Mouse (Mus musculus): ENCODE results near the gene Gys2. TPM values are rescaled to one million over a fixed set of nuclear protein-coding genes. Genes with fewer than 3 reads are reported as not detected.
"Not testable (repeated sequence)": the region's sequence is repeated elsewhere in the genome, so short reads cannot be mapped to it uniquely, and the experiment has no call there.

Gys2 gene
- under 1 TPM in 1 of 2 experiments, not detected in 1; 0.08 TPM for total RNA-seq (2021)

DNA sequence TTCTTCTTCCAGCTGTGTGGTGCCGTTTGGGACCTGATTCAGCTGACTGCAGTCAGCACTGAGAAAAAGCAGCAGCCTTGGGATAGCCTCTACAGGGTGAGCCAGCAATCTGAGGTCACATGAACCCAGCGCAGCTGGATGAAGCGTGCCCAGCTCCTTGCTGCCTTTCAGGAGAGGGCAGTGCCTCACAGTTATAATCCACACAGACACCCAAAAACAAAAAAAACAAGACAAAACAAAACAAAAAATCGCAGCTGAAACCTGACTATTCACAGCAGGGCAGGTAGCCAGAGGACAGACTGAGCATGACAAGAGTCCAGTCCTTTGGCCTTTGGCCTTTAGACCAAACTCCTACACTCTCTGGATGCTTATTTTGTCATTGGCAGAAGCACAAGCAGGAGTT lies at the start of gene Gys2:
Gys2 (minus strand) TSS at position 309 of the 403 bp plus-strand sequence.
- intact Hi-C loops (cut with DNase I) = no loop called here
- DNase-seq (ENCODE audit: low spot score) = no peak

GRCm38 (mm10) chr6:142521591-142522110 lies 48.7 kb upstream of the Gys2 start:
- intact Hi-C loops (cut with DNase I) = no loop called here

GRCm38 (mm10) chr6:142519110-142519509 lies 46.2 kb upstream of the Gys2 start:
- intact Hi-C loops (cut with DNase I) = loop anchor here (5.0 to 10.0 kb wide), 3 partner anchors 132 to 1034 kb away; partner anchors contain the start of genes Golt1b and Recql
- DNase-seq (ENCODE audit: low spot score) = no peak

More at GRCm38 (mm10) chr6:142521591-142522110, 48.7 kb upstream of the Gys2 start:
- no peak for DNase-seq (ENCODE audit: low spot score)

- intact Hi-C loops (cut with DNase I) = loop anchor here (2.0 to 10.0 kb wide), 4 partner anchors 39 to 1031 kb away; partner anchors contain the start of genes Golt1b and Recql
Measured at GRCm38 (mm10) chr6:142515379-142515778, 42.5 kb upstream of the Gys2 start.

DNA sequence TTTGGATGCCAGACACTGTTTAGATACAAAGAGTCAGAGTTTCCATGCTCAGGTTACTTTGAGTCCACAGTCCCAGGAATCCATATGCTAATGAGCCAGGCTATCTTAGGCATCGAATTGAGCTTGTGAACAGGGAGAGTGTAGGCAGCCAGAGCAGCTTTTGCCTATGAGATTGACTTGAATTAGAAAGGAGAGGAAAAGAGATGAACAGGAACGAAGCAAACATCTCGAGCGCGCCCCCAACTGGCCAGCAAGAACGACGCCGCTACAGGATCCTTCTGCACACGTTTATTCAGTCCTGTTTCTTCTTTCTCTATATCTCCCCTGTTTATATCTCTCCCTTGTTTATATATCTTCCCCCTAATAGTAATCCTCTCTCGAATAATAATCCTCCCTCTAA lies 42.0 kb upstream of the Gys2 start:
- intact Hi-C loops (cut with DNase I) = loop anchor here (2.0 to 10.0 kb wide), 4 partner anchors 38 to 1030 kb away; partner anchors contain the start of genes Golt1b and Recql
- no peak for DNase-seq (ENCODE audit: low spot score)

More at GRCm38 (mm10) chr6:142515379-142515778, 42.5 kb upstream of the Gys2 start:
- not testable (repeated sequence) for DNase-seq (ENCODE audit: low spot score)

- no peak for DNase-seq (ENCODE audit: low spot score)
- intact Hi-C loops (cut with DNase I) = loop anchor here (10.0 kb wide), 1 partner anchor 1028 kb away; no protein-coding TSS in a partner anchor
Measured at GRCm38 (mm10) chr6:142512902-142513301, 40.0 kb upstream of the Gys2 start.

DNA sequence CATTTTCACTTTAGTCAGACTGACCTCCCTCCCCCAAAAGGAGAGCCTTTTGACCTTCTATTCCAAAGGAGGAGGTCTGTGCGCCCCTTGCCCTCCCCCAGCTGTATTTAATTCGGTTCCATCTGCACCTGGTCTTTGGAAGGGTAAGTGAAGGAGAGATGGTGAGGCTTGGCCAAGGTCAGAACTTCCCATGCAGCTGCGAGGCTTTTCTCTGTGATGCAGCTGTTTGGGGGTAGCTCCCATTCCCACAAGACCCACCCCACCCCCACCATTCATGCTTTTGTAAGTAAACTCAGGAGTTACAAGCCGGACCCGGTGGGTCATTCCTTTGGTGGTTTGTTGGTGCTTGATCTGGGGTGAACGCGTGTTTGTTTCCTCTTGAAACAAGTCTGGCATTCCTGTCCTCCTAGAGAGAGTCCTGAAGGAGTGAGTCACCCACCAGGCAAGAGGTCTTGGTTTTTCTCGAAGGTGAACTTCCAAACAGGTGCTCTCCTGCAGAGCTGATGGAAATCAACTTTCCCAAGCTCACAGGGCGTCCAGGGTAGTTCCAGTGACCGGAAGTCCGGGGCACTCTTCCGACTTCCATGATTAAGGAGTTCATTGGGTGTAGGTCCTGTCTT lies 38.7 kb upstream of the Gys2 start:
- intact Hi-C loops (cut with DNase I) = loop anchor here (10.0 kb wide), 1 partner anchor 1027 kb away; no protein-coding TSS in a partner anchor
- DNase-seq (ENCODE audit: low spot score) = no peak

DNA sequence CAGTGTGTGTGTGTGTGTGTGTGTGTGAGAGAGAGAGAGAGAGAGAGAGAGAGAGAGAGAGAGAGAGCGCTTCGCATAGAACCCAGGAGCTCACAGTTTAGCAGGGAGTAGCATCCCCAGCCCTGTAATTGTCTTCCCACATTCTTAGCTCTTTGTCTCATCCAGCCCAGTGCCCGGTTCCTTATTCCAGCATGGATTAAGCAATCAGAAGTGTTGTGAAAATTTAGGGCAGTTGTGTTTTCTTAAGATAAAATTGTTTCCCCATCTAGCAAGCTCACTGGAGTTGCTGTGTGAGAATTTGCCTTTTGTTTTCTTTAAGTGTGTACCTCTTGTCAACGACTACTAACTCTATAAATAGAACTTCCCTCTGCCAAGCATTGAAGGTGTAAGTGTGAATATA lies 35.8 kb upstream of the Gys2 start:
- intact Hi-C loops (cut with DNase I) = loop anchor here (5.0 kb wide), 1 partner anchor 161 kb away; the partner anchor contains the start of gene Pyroxd1
- DNase-seq (ENCODE audit: low spot score) = no peak

GRCm38 (mm10) chr6:142507785-142508162 lies 34.9 kb upstream of the Gys2 start, which contains the start of gene Ldhb:
Gene Ldhb (minus strand): TSS chr6:142507957.
- intact Hi-C loops (cut with DNase I) = loop anchor here (5.0 kb wide), 1 partner anchor 160 kb away; the partner anchor contains the start of gene Pyroxd1
- peak; percentile 83 for DNase-seq (ENCODE audit: low spot score)

- intact Hi-C loops (cut with DNase I) = loop anchor here (5.0 kb wide), 1 partner anchor 160 kb away; the partner anchor contains the start of gene Pyroxd1
- DNase-seq (ENCODE audit: low spot score) = no peak
Measured at GRCm38 (mm10) chr6:142507033-142507784, 34.3 kb upstream of the Gys2 start.

GRCm38 (mm10) chr6:142506338-142507032 lies 33.6 kb upstream of the Gys2 start:
- no peak for DNase-seq (ENCODE audit: low spot score)
- intact Hi-C loops (cut with DNase I) = loop anchor here (5.0 kb wide), 1 partner anchor 159 kb away; the partner anchor contains the start of gene Pyroxd1

DNA sequence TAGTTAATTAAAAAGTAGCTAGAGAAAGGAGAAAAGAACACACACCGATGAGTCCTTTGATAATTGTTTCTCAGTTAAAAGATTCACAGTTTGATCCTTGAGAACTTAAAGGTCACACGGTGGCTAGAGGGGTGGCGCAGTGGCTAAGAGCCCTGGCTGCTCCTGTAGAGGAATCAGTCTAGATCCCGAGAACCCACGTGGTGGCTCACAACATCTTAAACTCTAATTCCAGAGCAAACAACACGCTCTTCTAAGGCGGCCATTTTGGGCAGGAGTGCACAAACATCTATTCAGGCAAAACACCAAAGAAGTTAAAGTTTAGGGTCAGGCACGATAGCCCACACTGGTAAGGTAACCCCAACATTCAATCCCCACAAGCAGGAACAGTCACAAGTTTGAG lies 30.7 kb upstream of the Gys2 start:
- intact Hi-C loops (cut with DNase I) = no loop called here

DNA sequence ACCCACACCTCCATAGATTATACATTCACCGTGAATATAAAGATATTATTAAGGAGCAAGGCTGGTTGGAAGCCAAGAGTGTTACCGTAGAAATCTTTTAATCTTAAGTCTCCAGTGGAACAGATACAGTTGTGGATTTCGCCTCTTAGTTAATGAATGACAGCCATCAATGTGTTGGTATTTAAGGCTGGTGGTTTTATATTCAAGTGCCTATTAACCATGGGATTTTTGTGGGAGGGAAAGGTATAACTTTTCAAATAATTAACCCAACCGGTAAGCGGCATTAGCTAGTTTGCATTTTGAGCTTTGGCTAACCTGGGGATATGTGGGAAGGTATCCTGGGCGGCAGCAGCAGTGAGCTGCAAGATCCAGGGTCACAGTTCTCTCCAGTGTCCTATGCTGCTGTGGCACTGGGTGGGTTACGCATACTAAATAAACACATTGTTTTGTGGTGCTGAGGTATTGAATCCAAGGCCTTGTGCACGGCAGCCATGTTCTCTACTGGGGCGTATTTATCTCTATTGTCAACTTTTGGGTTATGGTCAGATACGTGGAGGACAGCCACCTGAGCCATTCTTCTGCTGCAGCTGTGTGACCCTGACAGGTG lies 29.7 kb upstream of the Gys2 start:
- intact Hi-C loops (cut with DNase I) = no loop called here
- no peak for DNase-seq (ENCODE audit: low spot score)

More for the DNA sequence above, 30.7 kb upstream of the Gys2 start:
- DNase-seq (ENCODE audit: low spot score) = no peak

DNA sequence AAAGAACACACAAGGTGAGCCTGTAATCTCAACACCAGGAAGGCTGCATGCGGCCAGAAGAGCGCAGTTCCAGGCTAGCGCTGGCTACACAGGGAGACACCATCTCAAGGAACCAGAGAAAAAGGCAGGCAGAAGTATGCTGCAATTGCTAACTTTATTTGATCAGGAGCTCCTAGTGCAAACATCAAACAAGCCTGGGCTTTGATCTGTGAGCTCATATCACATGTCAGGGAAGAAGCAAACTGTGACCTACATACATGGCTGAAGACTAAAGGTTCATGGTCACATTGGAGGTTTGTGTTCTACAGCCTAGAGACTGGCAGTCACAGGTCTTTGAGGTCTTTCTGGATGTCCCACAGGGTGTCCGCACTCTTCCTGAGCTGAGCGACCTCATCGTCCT lies 17.2 kb upstream of the Gys2 start:
- intact Hi-C loops (cut with DNase I) = not testable (repeated sequence)

GRCm38 (mm10) chr6:142487638-142488037 lies 14.7 kb upstream of the Gys2 start:
- no peak for DNase-seq (ENCODE audit: low spot score)
- intact Hi-C loops (cut with DNase I) = no loop called here

More for the DNA sequence above, 17.2 kb upstream of the Gys2 start:
- DNase-seq (ENCODE audit: low spot score) = not testable (repeated sequence)

- intact Hi-C loops (cut with DNase I) = no loop called here
Measured at GRCm38 (mm10) chr6:142485478-142486123, 12.7 kb upstream of the Gys2 start.

DNA sequence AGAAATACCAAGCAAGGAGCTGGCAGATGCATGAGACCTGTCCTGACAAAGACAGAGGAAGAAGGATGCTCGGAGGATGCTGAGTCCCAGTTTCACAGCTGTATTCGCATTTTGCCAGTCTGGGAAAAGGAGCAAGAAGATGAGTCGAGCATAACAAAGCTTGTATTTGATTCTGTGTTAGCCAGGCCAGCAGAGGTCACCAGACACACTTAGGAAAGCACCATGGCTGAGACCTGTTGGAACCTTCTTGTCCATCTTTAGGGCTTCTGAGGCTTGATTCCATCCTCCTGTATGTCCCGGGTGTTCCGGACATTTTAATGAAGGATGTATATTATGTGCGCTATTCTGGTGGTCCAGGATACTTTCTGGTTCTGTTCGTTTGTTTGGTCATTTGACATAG lies 4.3 kb upstream of the Gys2 start:
- DNase-seq (ENCODE audit: low spot score) = no peak
- intact Hi-C loops (cut with DNase I) = loop anchor here (2.0 kb wide), 1 partner anchor 38 kb away; no protein-coding TSS in a partner anchor

More at GRCm38 (mm10) chr6:142485478-142486123, 12.7 kb upstream of the Gys2 start:
- DNase-seq (ENCODE audit: low spot score) = no peak

GRCm38 (mm10) chr6:142471141-142471540 lies 1.8 kb downstream of the Gys2 start:
- intact Hi-C loops (cut with DNase I) = no loop called here
- no peak for DNase-seq (ENCODE audit: low spot score)

GRCm38 (mm10) chr6:142469602-142470001 lies 3.3 kb downstream of the Gys2 start:
- DNase-seq (ENCODE audit: low spot score) = no peak
- intact Hi-C loops (cut with DNase I) = no loop called here
